Mouse (Mus musculus): Measurements from ENCODE around the gene Dirc2. TPM values are rescaled to one million over a fixed set of nuclear protein-coding genes. Genes with fewer than 3 reads are reported as not detected.

Gene Dirc2
- polyA plus RNA-seq, 2 experiments: 20.5 to 22.9 TPM

GRCm38 (mm10) chr16:35772598-35772997 is 3.4 kb upstream of the Dirc2 start:
- H3K36me3 ChIP-seq (ENCODE audit: control insufficient read depth, insufficient read depth, low read length): no peaks in the 10 kb centered on the region
- no peak for ATAC-seq (ENCODE audit: low FRiP score, low read depth)
- no peak overlapping the region for H3K27ac ChIP-seq (replicated peaks; ENCODE audit: low read depth, low read length)
- peaks cover 18% of the 10 kb centered on the region for H3K4me1 ChIP-seq (ENCODE audit: control insufficient read depth, insufficient read depth, low read length)
- no peak overlapping the region for H3K9ac ChIP-seq (ENCODE audit: low read depth, low read length, severe bottlenecking)
- DNase-seq (ENCODE audit: low spot score): no peak
- H3K27me3 ChIP-seq (ENCODE audit: control insufficient read depth, insufficient read depth, low read length): no peaks in the 10 kb centered on the region
- no peak overlapping the region for H3K4me3 ChIP-seq (replicated peaks; ENCODE audit: low read length)
- no peak for TF ChIP-seq POLR2A (IDR thresholded peaks at IDR 0.05; ENCODE audit: borderline replicate concordance, extremely low read depth, insufficient read depth, insufficient read length)
- WGBS: 90% methylated on average over 5 of the region's 5 CpGs
- no peaks in the 10 kb centered on the region for H3K9me3 ChIP-seq (ENCODE audit: control insufficient read depth, low read length)
- no peak overlapping the region for H3K4me2 ChIP-seq (replicated peaks; ENCODE audit: low read depth, low read length, severe bottlenecking)

GRCm38 (mm10) chr16:35771606-35772005 is 2.5 kb upstream of the Dirc2 start:
- ATAC-seq (ENCODE audit: low FRiP score, low read depth) (no peak), DNase-seq (ENCODE audit: low spot score) (no peak)
- Histone ChIP-seq H3K27me3 (ENCODE audit: control insufficient read depth, insufficient read depth, low read length) (no peaks in the 10 kb centered on the region), H3K4me1 (ENCODE audit: control insufficient read depth, insufficient read depth, low read length) (peaks cover 18% of the 10 kb centered on the region), H3K36me3 (ENCODE audit: control insufficient read depth, insufficient read depth, low read length) (no peaks in the 10 kb centered on the region), H3K9ac (ENCODE audit: low read depth, low read length, severe bottlenecking) (no peak overlapping the region), H3K4me3 (replicated peaks; ENCODE audit: low read length) (no peak overlapping the region), H3K27ac (replicated peaks; ENCODE audit: low read depth, low read length) (no peak overlapping the region), H3K4me2 (replicated peaks; ENCODE audit: low read depth, low read length, severe bottlenecking) (no peak overlapping the region), H3K9me3 (ENCODE audit: control insufficient read depth, low read length) (no peaks in the 10 kb centered on the region)
- no peak for TF ChIP-seq POLR2A (IDR thresholded peaks at IDR 0.05; ENCODE audit: borderline replicate concordance, extremely low read depth, insufficient read depth, insufficient read length)
- 82% methylated on average over 5 of the region's 5 CpGs for whole genome bisulfite sequencing

- Histone ChIP-seq H3K27me3 (ENCODE audit: control insufficient read depth, insufficient read depth, low read length) (no peaks in the 10 kb centered on the region), H3K4me2 (replicated peaks; ENCODE audit: low read depth, low read length, severe bottlenecking) (peak overlapping the region; percentile 69), H3K4me1 (ENCODE audit: control insufficient read depth, insufficient read depth, low read length) (peaks cover 18% of the 10 kb centered on the region), H3K27ac (replicated peaks; ENCODE audit: low read depth, low read length) (no peak overlapping the region), H3K9ac (ENCODE audit: low read depth, low read length, severe bottlenecking) (peak overlapping the region; percentile 31; the same call in 1 of the 2 replicates), H3K4me3 (replicated peaks; ENCODE audit: low read length) (peak overlapping the region; percentile 62), H3K9me3 (ENCODE audit: control insufficient read depth, low read length) (no peaks in the 10 kb centered on the region), H3K36me3 (ENCODE audit: control insufficient read depth, insufficient read depth, low read length) (no peaks in the 10 kb centered on the region)
- no peak for TF ChIP-seq POLR2A (IDR thresholded peaks at IDR 0.05; ENCODE audit: borderline replicate concordance, extremely low read depth, insufficient read depth, insufficient read length)
- no peak for DNase-seq (ENCODE audit: low spot score)
- ATAC-seq (ENCODE audit: low FRiP score, low read depth): no peak
- 22% methylated on average over 8 of the region's 8 CpGs for WGBS
Observed at GRCm38 (mm10) chr16:35771141-35771540, 2.0 kb upstream of the Dirc2 start.

- Histone ChIP-seq H3K27me3 (ENCODE audit: control insufficient read depth, insufficient read depth, low read length) (no peaks in the 10 kb centered on the region), H3K4me2 (replicated peaks; ENCODE audit: low read depth, low read length, severe bottlenecking) (peak within 1 kb of the TSS; percentile 69), H3K27ac (replicated peaks; ENCODE audit: low read depth, low read length) (peak within 1 kb of the TSS; percentile 61; the same call in 1 of the 2 replicates), H3K4me3 (replicated peaks; ENCODE audit: low read length) (peak within 1 kb of the TSS; percentile 62), H3K9me3 (ENCODE audit: control insufficient read depth, low read length) (no peaks in the 10 kb centered on the region), H3K4me1 (ENCODE audit: control insufficient read depth, insufficient read depth, low read length) (peaks cover 18% of the 10 kb centered on the region), H3K36me3 (ENCODE audit: control insufficient read depth, insufficient read depth, low read length) (no peaks in the 10 kb centered on the region), H3K9ac (ENCODE audit: low read depth, low read length, severe bottlenecking) (peak within 1 kb of the TSS; percentile 92)
- under 1% methylated on average over 47 of the region's 51 CpGs for WGBS
- ATAC-seq (ENCODE audit: low FRiP score, low read depth): peak; percentile 81
- TF ChIP-seq POLR2A (IDR thresholded peaks at IDR 0.05; ENCODE audit: borderline replicate concordance, extremely low read depth, insufficient read depth, insufficient read length): peak; percentile 45; the same call in 1 of the 2 replicates
- DNase-seq (ENCODE audit: low spot score): peak; percentile 83
Observed at GRCm38 (mm10) chr16:35769878-35770657, 912 bp upstream of the Dirc2 start, which contains the start of gene Hspbap1. Hspbap1 (plus strand) TSS chr16:35770375.

- no peak for ATAC-seq (ENCODE audit: low FRiP score, low read depth)
- 0 out of 2 replicates have a peak overlapping the region, but pooled peaks have one; percentile 61 for H3K27ac ChIP-seq (replicated peaks; ENCODE audit: low read depth, low read length)
Observed at GRCm38 (mm10) chr16:35768469-35768784, 729 bp downstream of the Dirc2 start.

More at GRCm38 (mm10) chr16:35768469-35768784, 729 bp downstream of the Dirc2 start:
- no peak for DNase-seq (ENCODE audit: low spot score)
- TF ChIP-seq POLR2A (IDR thresholded peaks at IDR 0.05; ENCODE audit: borderline replicate concordance, extremely low read depth, insufficient read depth, insufficient read length): no peak
- Histone ChIP-seq H3K9ac (ENCODE audit: low read depth, low read length, severe bottlenecking) (peak overlapping the region; percentile 92), H3K36me3 (ENCODE audit: control insufficient read depth, insufficient read depth, low read length) (no peaks in the 10 kb centered on the region), H3K9me3 (ENCODE audit: control insufficient read depth, low read length) (no peaks in the 10 kb centered on the region), H3K4me3 (replicated peaks; ENCODE audit: low read length) (peak overlapping the region; percentile 62), H3K4me2 (replicated peaks; ENCODE audit: low read depth, low read length, severe bottlenecking) (peak overlapping the region; percentile 69), H3K27me3 (ENCODE audit: control insufficient read depth, insufficient read depth, low read length) (no peaks in the 10 kb centered on the region), H3K4me1 (ENCODE audit: control insufficient read depth, insufficient read depth, low read length) (peaks cover 18% of the 10 kb centered on the region)
- WGBS: 17% methylated on average over 6 of the region's 6 CpGs
